Mouse (Mus musculus): ENCODE data around the gene Gmfg.

Gene Gmfg

DNA sequence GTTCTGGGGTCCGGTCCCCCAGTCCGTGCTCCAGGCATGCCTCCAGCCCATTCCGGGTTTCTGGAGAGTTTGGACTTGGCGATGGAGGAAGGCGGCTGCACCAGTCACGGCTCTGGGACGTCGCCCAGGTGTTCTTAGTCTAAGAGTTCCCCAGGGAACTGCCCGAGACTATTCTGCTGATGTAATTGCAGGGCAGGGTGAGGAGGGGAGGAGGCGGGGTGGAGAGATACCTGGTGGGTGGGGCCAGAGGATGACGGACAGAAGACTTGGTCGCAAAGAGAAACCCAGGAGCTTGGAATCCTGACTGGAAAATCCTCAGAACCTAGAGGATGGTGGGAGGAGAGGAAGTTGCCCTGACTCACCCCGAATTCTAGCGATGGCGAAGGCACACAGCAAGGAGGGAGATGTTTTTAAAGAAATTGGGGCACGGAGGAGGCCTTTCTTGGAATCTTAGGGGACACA is 50.8 kb downstream of the Gmfg start:
- DNase-seq = peak; percentile 44 to 62

DNA sequence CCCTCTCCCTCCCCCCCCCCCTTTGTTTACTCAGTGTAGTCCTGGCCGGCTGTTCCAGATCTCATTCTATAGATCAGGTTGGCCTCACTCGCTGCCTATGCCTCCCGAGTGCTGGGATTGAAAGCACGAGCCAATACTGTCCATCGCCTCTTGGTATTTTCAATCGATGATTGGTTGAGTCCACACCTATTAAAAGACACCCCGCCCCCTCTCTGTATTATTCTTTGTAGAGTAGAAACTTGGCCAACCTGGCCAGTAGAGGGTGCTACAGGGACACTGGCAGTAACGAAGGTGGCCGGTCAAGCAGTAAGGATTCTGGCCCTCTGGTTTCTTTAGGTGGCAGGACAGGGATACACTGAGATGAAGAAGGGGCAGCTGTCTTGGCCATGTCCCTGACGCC is 53.2 kb downstream of the Gmfg start:
- DNase-seq = peak; percentile 88 to 90

- DNase-seq = peak in 1 of 2 experiments; percentile 14
These were observed 53.7 kb downstream of the Gmfg start for GRCm38 (mm10) chr7:28490903-28491302.

DNA sequence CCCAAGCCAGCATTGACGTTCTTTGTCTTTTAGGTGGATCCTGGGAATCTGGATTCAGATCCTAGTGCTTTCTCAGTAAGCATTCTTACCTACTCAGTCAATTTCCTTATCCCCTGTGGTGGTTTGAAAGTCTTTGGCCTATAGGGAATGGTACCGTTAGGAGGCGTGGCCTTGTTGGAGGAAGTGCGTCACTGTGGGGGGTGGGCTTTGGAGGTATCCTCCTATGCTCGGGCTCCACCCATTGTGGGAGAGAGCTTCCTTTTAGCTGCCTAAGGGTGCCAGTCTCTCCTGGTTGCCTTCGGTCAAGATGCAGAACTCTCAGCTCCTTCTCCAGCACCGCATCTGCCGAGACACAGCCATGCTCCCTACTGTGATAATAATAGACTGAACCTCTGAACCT is 55.1 kb downstream of the Gmfg start:
- DNase-seq = no peak

DNA sequence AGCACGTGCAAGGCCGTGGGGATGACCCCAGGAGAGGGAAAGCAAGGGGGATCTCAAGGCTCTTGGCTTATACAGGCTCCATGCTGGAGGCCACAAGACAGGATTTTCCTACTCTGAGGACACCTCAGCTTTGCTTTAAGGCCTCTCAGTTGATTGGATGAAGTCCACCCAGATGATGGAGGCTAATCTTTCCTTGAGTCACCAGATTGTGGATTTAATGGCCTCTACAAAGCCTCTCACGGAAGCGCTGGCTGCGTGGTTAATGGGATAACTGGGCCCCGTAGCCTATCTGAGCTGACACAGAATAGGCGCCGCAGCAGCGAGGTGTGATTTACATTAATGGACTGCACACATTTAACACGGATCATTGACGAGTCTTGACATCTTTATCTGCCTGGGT is 58.2 kb downstream of the Gmfg start:
- DNase-seq = no peak
